Mouse (Mus musculus): ENCODE measurements around the gene Kcnq5.

GRCm38 (mm10) chr1:21622455-21622854 lies 339.3 kb downstream of the Kcnq5 start:
- TF ChIP-seq GATA1 (IDR thresholded peaks at IDR 0.05; ENCODE audit: low read length) (no peak), TAL1 (IDR thresholded peaks at IDR 0.05; ENCODE audit: low read length) (no peak)

Data from erythroblast, embryonic 14.5 days (primary cell).